Mouse (Mus musculus): ENCODE measurements around the gene Vmn1r21. TPM values are rescaled to one million over a fixed set of nuclear protein-coding genes. Genes with fewer than 3 reads are reported as not detected.
"Not testable (repeated sequence)": the region's sequence is repeated elsewhere in the genome, so short reads cannot be mapped to it uniquely, and the experiment has no call there.

The Vmn1r21 gene
- 0.10 TPM in 1 of 2 replicates, not detected in the other for polyA plus RNA-seq (2015; fragmentation: Nextera tagmentation; extraction: Ambion mirVana)

GRCm38 (mm10) chr6:57850286-57850685 is at the start of gene Vmn1r21:
Gene Vmn1r21 (minus strand): TSS chr6:57850343.
- no peaks in the 10 kb centered on the region for H3K4me1 ChIP-seq (ENCODE audit: control insufficient read depth, insufficient read depth, low read length)
- no peak within 1 kb of the TSS for H3K27ac ChIP-seq (ENCODE audit: low read length)
- no peaks in the 10 kb centered on the region for H3K9me3 ChIP-seq (replicated peaks; ENCODE audit: control insufficient read depth, low read length, poor library complexity, severe bottlenecking)
- H3K4me3 ChIP-seq (ENCODE audit: low read depth, low read length), result no peak within 1 kb of the TSS
- no peaks in the 10 kb centered on the region for H3K36me3 ChIP-seq (ENCODE audit: control insufficient read depth, insufficient read depth, low read length)
- ATAC-seq, result no peak
- 63% methylated on average over 1 of the region's 1 CpGs for WGBS
- no peaks in the 10 kb centered on the region for H3K27me3 ChIP-seq (ENCODE audit: control insufficient read depth, insufficient read depth, low read depth, low read length)
- no peak within 1 kb of the TSS for H3K9ac ChIP-seq (ENCODE audit: low read depth, low read length)
- no peak within 1 kb of the TSS for H3K4me2 ChIP-seq (ENCODE audit: low read length)

- Histone ChIP-seq H3K27ac (ENCODE audit: low read length) (no peak overlapping the region), H3K9ac (ENCODE audit: low read depth, low read length) (peak overlapping the region; percentile 43; the same call in 1 of the 2 replicates), H3K4me2 (ENCODE audit: low read length) (peak overlapping the region; percentile 50), H3K4me1 (ENCODE audit: control insufficient read depth, insufficient read depth, low read length) (no peaks in the 10 kb centered on the region), H3K36me3 (ENCODE audit: control insufficient read depth, insufficient read depth, low read length) (no peaks in the 10 kb centered on the region), H3K4me3 (ENCODE audit: low read depth, low read length) (no peak overlapping the region), H3K9me3 (replicated peaks; ENCODE audit: control insufficient read depth, low read length, poor library complexity, severe bottlenecking) (no peaks in the 10 kb centered on the region), H3K27me3 (ENCODE audit: control insufficient read depth, insufficient read depth, low read depth, low read length) (no peaks in the 10 kb centered on the region)
- WGBS, result 49% methylated on average over 6 of the region's 6 CpGs
- peak; percentile 91 for ATAC-seq
Observed at GRCm38 (mm10) chr6:57859043-57860042, 9.2 kb upstream of the Vmn1r21 start.

- ATAC-seq; H3K27me3 ChIP-seq (ENCODE audit: control insufficient read depth, insufficient read depth, low read depth, low read length); H3K4me2 ChIP-seq (ENCODE audit: low read length); H3K4me3 ChIP-seq (ENCODE audit: low read depth, low read length); H3K36me3 ChIP-seq (ENCODE audit: control insufficient read depth, insufficient read depth, low read length); H3K4me1 ChIP-seq (ENCODE audit: control insufficient read depth, insufficient read depth, low read length); H3K9me3 ChIP-seq (replicated peaks; ENCODE audit: control insufficient read depth, low read length, poor library complexity, severe bottlenecking); H3K9ac ChIP-seq (ENCODE audit: low read depth, low read length); H3K27ac ChIP-seq (ENCODE audit: low read length): not testable (repeated sequence)
- WGBS, result 90% methylated on average over 5 of the region's 5 CpGs
Observed at GRCm38 (mm10) chr6:57851177-57851576, 1.0 kb upstream of the Vmn1r21 start.

GRCm38 (mm10) chr6:57839693-57840408 is 10.3 kb downstream of the Vmn1r21 start:
- Histone ChIP-seq H3K4me3 (ENCODE audit: low read depth, low read length) (no peak overlapping the region), H3K27me3 (ENCODE audit: control insufficient read depth, insufficient read depth, low read depth, low read length) (no peaks in the 10 kb centered on the region), H3K36me3 (ENCODE audit: control insufficient read depth, insufficient read depth, low read length) (no peaks in the 10 kb centered on the region), H3K9ac (ENCODE audit: low read depth, low read length) (no peak overlapping the region), H3K4me2 (ENCODE audit: low read length) (no peak overlapping the region), H3K27ac (ENCODE audit: low read length) (no peak overlapping the region), H3K4me1 (ENCODE audit: control insufficient read depth, insufficient read depth, low read length) (no peaks in the 10 kb centered on the region), H3K9me3 (replicated peaks; ENCODE audit: control insufficient read depth, low read length, poor library complexity, severe bottlenecking) (no peaks in the 10 kb centered on the region)
- 78% methylated on average over 2 of the region's 2 CpGs for WGBS
- no peak for ATAC-seq

GRCm38 (mm10) chr6:57825259-57825715 is 24.9 kb downstream of the Vmn1r21 start:
- Histone ChIP-seq H3K4me3 (ENCODE audit: low read depth, low read length) (peak overlapping the region; percentile 95), H3K36me3 (ENCODE audit: control insufficient read depth, insufficient read depth, low read length) (no peaks in the 10 kb centered on the region), H3K4me1 (ENCODE audit: control insufficient read depth, insufficient read depth, low read length) (peaks cover 18% of the 10 kb centered on the region), H3K27ac (ENCODE audit: low read length) (peak overlapping the region; percentile 98), H3K9ac (ENCODE audit: low read depth, low read length) (peak overlapping the region; percentile 99), H3K9me3 (replicated peaks; ENCODE audit: control insufficient read depth, low read length, poor library complexity, severe bottlenecking) (no peaks in the 10 kb centered on the region), H3K27me3 (ENCODE audit: control insufficient read depth, insufficient read depth, low read depth, low read length) (no peaks in the 10 kb centered on the region), H3K4me2 (ENCODE audit: low read length) (peak overlapping the region; percentile 67)
- ATAC-seq, result no peak; the same call in 1 of the 2 replicates
- WGBS, result 5% methylated on average over 5 of the region's 5 CpGs

- WGBS, result under 1% methylated on average over 78 of the region's 87 CpGs
- H3K36me3 ChIP-seq (ENCODE audit: control insufficient read depth, insufficient read depth, low read length), result no peaks in the 10 kb centered on the region
Observed at GRCm38 (mm10) chr6:57824422-57825258, 25.5 kb downstream of the Vmn1r21 start, which contains the start of gene Vopp1. Gene Vopp1 (minus strand): TSS chr6:57825159.

GRCm38 (mm10) chr6:57823461-57823860 is 26.7 kb downstream of the Vmn1r21 start:
- ATAC-seq, result no peak
- 0 out of 2 replicates have a peak overlapping the region, but pooled peaks have one; percentile 11 for H3K4me3 ChIP-seq (ENCODE audit: low read depth, low read length)
- H3K27ac ChIP-seq (ENCODE audit: low read length), result no peak overlapping the region
- peaks cover 18% of the 10 kb centered on the region for H3K4me1 ChIP-seq (ENCODE audit: control insufficient read depth, insufficient read depth, low read length)
- H3K9me3 ChIP-seq (replicated peaks; ENCODE audit: control insufficient read depth, low read length, poor library complexity, severe bottlenecking), result no peaks in the 10 kb centered on the region
- H3K9ac ChIP-seq (ENCODE audit: low read depth, low read length), result no peak overlapping the region
- H3K4me2 ChIP-seq (ENCODE audit: low read length), result peak overlapping the region; percentile 51
- WGBS, result 47% methylated on average over 3 of the region's 3 CpGs
- H3K27me3 ChIP-seq (ENCODE audit: control insufficient read depth, insufficient read depth, low read depth, low read length), result no peaks in the 10 kb centered on the region
- H3K36me3 ChIP-seq (ENCODE audit: control insufficient read depth, insufficient read depth, low read length), result no peaks in the 10 kb centered on the region

More at GRCm38 (mm10) chr6:57824422-57825258, 25.5 kb downstream of the Vmn1r21 start, which contains the start of gene Vopp1:
- peak; percentile 93 for ATAC-seq
- Histone ChIP-seq H3K4me1 (ENCODE audit: control insufficient read depth, insufficient read depth, low read length) (peaks cover 18% of the 10 kb centered on the region), H3K27ac (ENCODE audit: low read length) (peak within 1 kb of the TSS; percentile 98), H3K9me3 (replicated peaks; ENCODE audit: control insufficient read depth, low read length, poor library complexity, severe bottlenecking) (no peaks in the 10 kb centered on the region), H3K4me2 (ENCODE audit: low read length) (peak within 1 kb of the TSS; percentile 67), H3K27me3 (ENCODE audit: control insufficient read depth, insufficient read depth, low read depth, low read length) (no peaks in the 10 kb centered on the region), H3K9ac (ENCODE audit: low read depth, low read length) (peak within 1 kb of the TSS; percentile 99), H3K4me3 (ENCODE audit: low read depth, low read length) (peak within 1 kb of the TSS; percentile 95)
